Mouse (Mus musculus): ENCODE measurements around the gene Sdk1.

- TF ChIP-seq CTCF (IDR thresholded peaks at IDR 0.05; ENCODE audit: extremely low read depth, insufficient read length, insufficient replicate concordance, low read depth, low read length) (no peak), POLR2A (IDR thresholded peaks at IDR 0.05; ENCODE audit: low read depth, low read length) (no peak)
Observed at GRCm38 (mm10) chr5:142212252-142212651, 971.0 kb downstream of the Sdk1 start.

All from small intestine, adult 2 months (tissue).